Mouse (Mus musculus) myocyte (in vitro differentiated cells): ENCODE results near the gene Raet1e.

ENCODE experiments used
- CEBPB ChIP-seq: IDR thresholded peaks from 2 replicates; pipeline ENCODE4 v1.6.1; 2011; ENCODE audit warnings: mild to moderate bottlenecking, moderate library complexity; ENCODE audit not compliant: poor library complexity, insufficient read depth, severe bottlenecking
- E2F4 ChIP-seq: IDR thresholded peaks from one replicate; pipeline ENCODE4 v1.6.1; 2011; ENCODE audit warnings: mild to moderate bottlenecking, control low read depth, moderate library complexity; ENCODE audit not compliant: insufficient read depth
- MAX ChIP-seq: IDR thresholded peaks from one replicate; pipeline ENCODE4 v1.6.1; 2011; ENCODE audit warnings: low read depth, mild to moderate bottlenecking, control low read depth
- MYOD1 ChIP-seq, 3 experiments: IDR thresholded peaks; one replicate each; pipeline ENCODE4 v1.6.1; 2011; ENCODE audit warnings: control low read depth in 2 of 3, low read depth in 2 of 3, mild to moderate bottlenecking in 2 of 3, moderate library complexity in 1 of 3; ENCODE audit not compliant: insufficient read length in 2 of 3, control insufficient read depth in 1 of 3
- MYOG ChIP-seq, 3 experiments: IDR thresholded peaks; one replicate each; pipeline ENCODE4 v1.6.1; 2011; ENCODE audit warnings: control low read depth in 2 of 3, low read depth in 2 of 3, mild to moderate bottlenecking in 2 of 3; ENCODE audit not compliant: insufficient read length in 2 of 3, control insufficient read depth in 1 of 3, insufficient read depth in 1 of 3
- POLR2A ChIP-seq: IDR thresholded peaks from one replicate; pipeline ENCODE4 v1.6.1; 2011; ENCODE audit warnings: low read depth, mild to moderate bottlenecking, control low read depth, moderate library complexity; ENCODE audit not compliant: insufficient read length
- POLR2AphosphoS2 ChIP-seq: IDR thresholded peaks from one replicate; pipeline ENCODE4 v1.6.1; 2011; ENCODE audit warnings: low read depth, control low read depth; ENCODE audit not compliant: insufficient read length
- REST ChIP-seq: IDR thresholded peaks from one replicate; pipeline ENCODE4 v1.6.1; 2011; ENCODE audit warnings: mild to moderate bottlenecking, control low read depth, moderate library complexity; ENCODE audit not compliant: insufficient read depth, insufficient read length
- TCF12 ChIP-seq: IDR thresholded peaks from one replicate; pipeline ENCODE4 v1.6.1; 2011; ENCODE audit warnings: mild to moderate bottlenecking, control low read depth; ENCODE audit not compliant: poor library complexity, insufficient read depth, severe bottlenecking
- TCF3 ChIP-seq: IDR thresholded peaks from one replicate; pipeline ENCODE4 v1.6.1; 2011; ENCODE audit warnings: low read depth, control low read depth; ENCODE audit not compliant: insufficient read length
- USF1 ChIP-seq: IDR thresholded peaks from one replicate; pipeline ENCODE4 v1.6.1; 2011; ENCODE audit warnings: low read depth, mild to moderate bottlenecking, control low read depth, moderate library complexity

GRCm38 (mm10) chr10:22149691-22150465 lies 8.5 kb upstream of the Raet1e start:
- TF ChIP-seq POLR2A = no peak
- no peak for TF ChIP-seq POLR2AphosphoS2
- TF ChIP-seq MYOG (IDR thresholded peaks at IDR 0.05; ENCODE audit: control insufficient read depth in 1 of 3, insufficient read depth in 1 of 3, insufficient read length in 2 of 3, low read depth in 2 of 3) = no peak
- no peak for TF ChIP-seq E2F4
- no peak for TF ChIP-seq CEBPB
- no peak for TF ChIP-seq REST
- no peak for TF ChIP-seq MAX
- TF ChIP-seq TCF12 = no peak
- no peak for TF ChIP-seq USF1
- TF ChIP-seq MYOD1 (IDR thresholded peaks at IDR 0.05; ENCODE audit: control insufficient read depth in 1 of 3, insufficient read length in 2 of 3, low read depth in 2 of 3) = no peak
- TF ChIP-seq TCF3 = no peak
